Mouse (Mus musculus): ENCODE data around the gene Pgc.
A peak's percentile ranks its signal among the peaks of the same experiment; 100 is the strongest.

The Pgc gene

DNA sequence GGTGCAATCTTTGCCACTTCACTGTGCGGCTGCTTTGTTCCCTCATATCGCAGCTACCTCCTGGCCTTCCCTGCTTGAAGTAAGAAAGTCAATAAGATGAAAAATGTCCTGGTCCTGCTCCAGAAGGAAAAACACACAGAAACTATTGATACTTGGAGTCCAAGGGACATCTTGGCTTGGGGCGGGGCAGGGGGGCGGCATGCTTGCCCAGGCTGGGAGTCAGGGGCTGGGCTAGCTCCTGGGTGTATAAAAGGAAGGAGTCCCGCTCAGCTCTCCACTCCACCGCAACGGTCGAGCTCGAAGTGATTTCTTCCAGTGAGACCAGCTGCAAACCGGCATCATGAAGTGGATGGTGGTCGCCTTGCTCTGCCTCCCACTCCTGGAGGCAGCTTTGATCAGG, at the start of gene Pgc:
Pgc (plus strand) TSS at position 277 of the 400 bp plus-strand sequence.
- DNase-seq (ENCODE audit: low spot score in 2 of 2): no peak

GRCm38 (mm10) chr17:47678238-47678637, 48.4 kb upstream of the Pgc start:
- no peak for DNase-seq (ENCODE audit: low spot score in 2 of 2)

- no peak for DNase-seq (ENCODE audit: low spot score in 2 of 2)
These were observed 47.9 kb upstream of the Pgc start for GRCm38 (mm10) chr17:47678702-47679101.

- no peak for DNase-seq (ENCODE audit: low spot score in 2 of 2)
These were observed 43.8 kb upstream of the Pgc start for GRCm38 (mm10) chr17:47682836-47683235.

DNA sequence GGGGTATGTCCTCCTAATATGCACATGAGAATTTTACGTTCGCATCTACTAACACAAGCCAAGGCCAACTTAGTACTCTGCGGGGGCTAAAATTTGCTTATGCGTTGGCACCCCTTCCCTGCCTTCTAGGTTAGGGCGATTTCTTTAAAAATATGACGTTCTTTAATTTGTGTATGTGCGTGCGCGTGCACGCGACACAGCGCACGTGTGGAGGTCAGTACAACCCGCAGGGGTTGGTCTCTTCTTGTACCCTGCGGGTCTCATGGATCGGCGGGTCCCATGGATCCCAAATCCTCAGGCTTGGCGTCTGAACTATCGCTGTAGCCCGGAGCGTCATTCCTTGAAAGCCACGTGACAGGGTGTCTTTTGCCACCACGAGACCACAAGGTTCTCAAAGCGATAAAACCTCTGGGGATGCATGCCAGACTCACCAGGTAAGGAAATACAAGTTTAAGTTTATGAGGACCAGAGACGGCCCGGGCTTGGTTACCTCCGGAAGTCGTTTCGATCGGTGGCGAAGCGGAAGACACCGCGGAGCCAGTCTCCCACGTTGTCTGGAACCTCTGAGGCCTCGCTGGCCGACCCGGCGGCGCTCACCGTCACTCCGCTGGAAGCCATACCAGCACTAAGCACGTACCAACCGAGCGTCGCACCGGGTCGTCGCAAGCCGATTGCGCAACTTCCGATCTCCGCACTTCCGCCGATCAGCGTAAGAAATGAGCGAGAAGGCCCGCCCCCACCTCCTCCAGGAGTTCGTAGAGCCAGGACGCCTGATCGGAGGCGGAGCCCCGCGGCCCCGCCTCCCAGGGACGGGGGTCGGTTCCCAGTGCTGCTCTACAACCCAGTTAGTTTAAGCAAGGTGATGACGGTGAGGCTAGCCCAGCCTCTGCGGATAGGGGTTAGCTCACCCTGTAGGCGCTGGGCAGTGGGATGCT, 39.0 kb upstream of the Pgc start:
- DNase-seq (ENCODE audit: low spot score in 2 of 2): peak; percentile 93 to 95

DNA sequence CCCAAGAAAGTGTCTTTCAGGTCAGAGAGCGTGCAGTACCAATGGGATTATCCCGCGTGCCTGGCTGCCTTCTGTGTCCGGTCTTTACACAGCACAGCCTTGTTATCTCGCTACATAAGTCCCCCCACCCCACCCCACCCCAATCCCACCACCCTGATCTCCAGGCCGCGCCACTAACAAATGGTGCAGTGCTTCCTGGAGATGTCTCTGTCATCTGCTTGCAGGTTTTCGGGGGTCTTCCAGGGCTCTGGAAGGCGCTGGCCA, 38.4 kb upstream of the Pgc start, which contains the start of gene Tomm6:
Tomm6 (minus strand) TSS at position 43 of the 264 bp plus-strand sequence.
- DNase-seq (ENCODE audit: low spot score in 2 of 2): no peak

DNA sequence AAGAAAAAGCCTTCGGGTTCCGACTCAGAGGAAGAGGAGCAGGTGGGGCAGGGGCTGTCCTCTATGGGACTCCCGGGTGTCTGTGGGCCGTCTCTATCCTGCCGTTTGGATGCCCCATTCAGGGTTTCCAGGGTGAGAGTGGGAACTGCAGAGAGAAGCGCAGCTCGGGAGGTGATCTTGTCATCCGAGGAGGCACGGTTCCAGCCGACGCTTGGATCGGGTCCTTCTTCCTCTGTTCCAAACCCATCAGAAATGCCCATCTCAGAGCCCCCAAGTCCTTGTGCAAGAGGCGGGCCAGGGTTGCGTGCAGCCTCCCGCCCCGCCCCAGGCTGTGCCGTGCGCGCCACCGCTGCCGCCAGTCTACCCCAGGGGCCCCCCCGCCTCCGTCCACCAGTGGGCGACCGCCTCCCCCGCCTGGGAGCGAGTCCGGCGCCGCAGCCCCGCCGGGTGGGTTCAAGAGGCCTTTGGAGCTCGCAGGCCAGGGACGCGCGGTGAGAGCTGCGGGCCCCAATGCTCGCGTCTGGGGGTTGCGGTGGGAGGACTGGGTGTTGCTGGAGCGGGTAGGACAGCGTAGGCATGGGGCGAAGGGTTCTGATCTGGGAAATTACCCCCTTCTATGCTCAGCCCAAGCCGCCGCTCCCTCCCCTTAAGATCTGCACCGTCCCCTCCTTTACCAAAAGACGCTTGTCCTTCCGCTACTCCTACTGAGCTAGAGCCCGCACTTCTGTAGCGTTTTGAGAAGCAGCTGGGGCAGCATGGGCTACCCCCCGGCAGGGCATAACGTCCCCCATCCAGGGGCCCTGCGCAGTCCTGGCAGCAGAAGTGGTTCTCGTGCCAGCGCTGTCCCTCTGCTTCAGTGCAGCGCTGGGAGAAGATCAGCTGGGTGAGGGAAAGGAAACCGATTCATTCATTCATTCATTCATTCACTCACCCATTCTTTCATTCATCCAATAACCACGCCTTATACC, 37.8 kb upstream of the Pgc start, which contains the start of gene Frs3:
Frs3 (plus strand) TSS at position 423 of the 968 bp plus-strand sequence.
- peak; percentile 56 to 67 for DNase-seq (ENCODE audit: low spot score in 2 of 2)

DNA sequence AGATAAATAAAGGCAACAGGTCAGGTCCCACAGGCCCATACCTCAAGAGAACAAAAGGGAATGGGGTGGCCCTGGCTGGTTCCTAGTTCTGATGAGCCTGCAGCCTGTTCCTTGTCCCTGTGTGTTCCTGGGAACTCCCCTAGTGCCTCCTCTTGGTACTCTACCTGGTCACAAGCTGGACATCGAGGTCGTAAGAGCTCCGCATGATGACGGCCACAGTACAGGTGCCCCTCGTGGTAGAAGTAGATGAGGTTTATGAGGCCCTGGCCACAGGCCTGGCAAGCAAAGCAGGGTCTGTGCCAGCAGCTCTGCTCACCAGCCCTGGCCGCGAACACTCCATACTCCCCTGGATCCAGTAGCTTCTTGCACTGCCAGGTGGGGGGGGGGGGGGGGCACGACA, 36.7 kb upstream of the Pgc start:
- no peak for DNase-seq (ENCODE audit: low spot score in 2 of 2)

DNA sequence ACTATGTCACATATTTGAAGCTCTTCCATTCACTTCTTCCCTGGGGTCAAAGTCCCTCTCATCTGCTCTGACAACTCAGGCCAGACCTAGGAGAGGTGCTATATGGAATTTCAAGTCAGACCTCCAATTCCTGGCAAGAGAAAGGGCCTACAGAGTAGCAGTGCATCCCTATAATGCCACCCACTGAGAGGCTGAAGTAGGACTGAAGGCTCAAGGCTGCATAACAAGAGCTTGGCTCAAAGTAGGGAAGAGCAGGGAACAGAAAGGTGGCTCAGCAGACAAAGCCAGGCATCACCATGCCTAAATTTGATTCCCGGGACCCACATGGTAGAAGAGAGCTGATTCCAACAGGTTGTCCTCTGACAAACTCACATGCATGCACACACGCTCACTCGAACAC, 35.0 kb upstream of the Pgc start:
- no peak for DNase-seq (ENCODE audit: low spot score in 2 of 2)

- peak; percentile 31 to 72 for DNase-seq (ENCODE audit: low spot score in 2 of 2)
These were observed 32.8 kb upstream of the Pgc start for GRCm38 (mm10) chr17:47693671-47694441.

DNA sequence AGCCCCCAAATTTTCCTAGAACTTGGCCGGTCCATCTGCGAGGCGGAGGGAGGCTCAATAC, 32.4 kb upstream of the Pgc start, which contains the start of gene Gm21981:
Gm21981 (minus strand) TSS at position 14 of the 61 bp plus-strand sequence.
- DNase-seq (ENCODE audit: low spot score in 2 of 2): no peak

DNA sequence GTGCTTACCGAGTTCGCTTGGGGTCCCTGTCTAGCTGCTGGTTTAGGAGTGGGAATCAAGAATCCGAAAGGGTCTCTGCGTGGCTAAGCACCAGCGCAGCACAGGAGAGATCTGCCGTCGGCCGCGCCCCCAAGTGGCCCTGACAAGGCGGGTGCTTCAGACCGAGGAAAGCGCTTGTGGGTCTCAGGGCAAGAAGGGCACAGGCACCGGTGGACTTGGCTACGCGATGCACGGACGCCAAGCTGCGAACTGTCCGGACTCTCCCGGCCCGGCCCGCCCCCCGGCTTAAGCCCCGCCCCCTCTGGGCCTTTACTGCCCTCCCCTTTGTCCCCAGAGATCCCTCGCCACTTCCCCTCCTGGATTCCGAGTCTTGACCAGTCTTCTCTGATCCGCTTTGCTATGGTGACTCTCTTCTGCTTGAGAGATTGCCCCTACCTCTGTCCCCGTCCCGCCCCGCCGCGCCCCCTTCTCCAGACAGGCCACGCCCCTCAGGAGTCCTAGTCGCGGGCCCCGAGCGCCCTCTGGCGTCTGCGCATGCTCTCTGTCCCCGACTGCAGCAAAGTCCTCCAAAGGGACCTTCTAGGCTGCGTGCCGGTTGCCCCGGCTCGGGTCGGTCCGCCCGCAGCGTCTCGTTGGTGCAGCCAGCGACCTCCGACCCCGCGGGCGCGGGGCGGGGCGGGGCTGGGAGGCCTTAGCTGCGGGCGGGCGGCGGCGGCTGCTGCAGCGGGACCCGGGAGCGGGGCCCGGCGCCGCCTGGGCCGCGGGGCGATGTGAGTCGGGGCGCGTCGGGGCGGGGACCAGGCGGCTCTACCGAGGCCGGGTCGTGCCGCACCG, 31.9 kb upstream of the Pgc start, which contains the start of gene Prickle4:
Prickle4 (minus strand) TSS at position 234 of the 834 bp plus-strand sequence.
- peak; percentile 96 to 97 for DNase-seq (ENCODE audit: low spot score in 2 of 2)

DNA sequence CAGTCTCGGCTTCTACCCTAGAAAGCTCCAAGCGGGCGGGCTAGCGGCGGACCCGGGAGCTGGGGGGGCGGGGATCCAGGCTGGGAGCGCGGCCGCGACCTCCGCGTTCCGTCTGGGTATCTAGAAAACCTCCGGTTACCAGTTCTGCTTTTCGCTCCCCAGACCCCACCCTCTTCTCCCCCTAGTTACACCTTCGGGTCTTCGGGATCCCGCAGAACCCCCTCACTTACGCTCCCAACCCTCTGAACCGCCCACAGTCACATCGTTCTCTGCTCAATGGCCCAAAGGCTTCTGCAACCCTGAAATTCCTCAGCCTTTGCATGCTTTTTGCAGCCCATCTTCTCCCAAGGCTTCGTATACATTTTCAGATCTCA, 31.3 kb upstream of the Pgc start:
- no peak for DNase-seq (ENCODE audit: low spot score in 2 of 2)

- DNase-seq (ENCODE audit: low spot score in 2 of 2): no peak
These were observed 28.5 kb upstream of the Pgc start for GRCm38 (mm10) chr17:47698156-47698555.

GRCm38 (mm10) chr17:47699055-47699454, 27.6 kb upstream of the Pgc start:
- no peak for DNase-seq (ENCODE audit: low spot score in 2 of 2)

GRCm38 (mm10) chr17:47701793-47702192, 24.8 kb upstream of the Pgc start:
- no peak for DNase-seq (ENCODE audit: low spot score in 2 of 2)

DNA sequence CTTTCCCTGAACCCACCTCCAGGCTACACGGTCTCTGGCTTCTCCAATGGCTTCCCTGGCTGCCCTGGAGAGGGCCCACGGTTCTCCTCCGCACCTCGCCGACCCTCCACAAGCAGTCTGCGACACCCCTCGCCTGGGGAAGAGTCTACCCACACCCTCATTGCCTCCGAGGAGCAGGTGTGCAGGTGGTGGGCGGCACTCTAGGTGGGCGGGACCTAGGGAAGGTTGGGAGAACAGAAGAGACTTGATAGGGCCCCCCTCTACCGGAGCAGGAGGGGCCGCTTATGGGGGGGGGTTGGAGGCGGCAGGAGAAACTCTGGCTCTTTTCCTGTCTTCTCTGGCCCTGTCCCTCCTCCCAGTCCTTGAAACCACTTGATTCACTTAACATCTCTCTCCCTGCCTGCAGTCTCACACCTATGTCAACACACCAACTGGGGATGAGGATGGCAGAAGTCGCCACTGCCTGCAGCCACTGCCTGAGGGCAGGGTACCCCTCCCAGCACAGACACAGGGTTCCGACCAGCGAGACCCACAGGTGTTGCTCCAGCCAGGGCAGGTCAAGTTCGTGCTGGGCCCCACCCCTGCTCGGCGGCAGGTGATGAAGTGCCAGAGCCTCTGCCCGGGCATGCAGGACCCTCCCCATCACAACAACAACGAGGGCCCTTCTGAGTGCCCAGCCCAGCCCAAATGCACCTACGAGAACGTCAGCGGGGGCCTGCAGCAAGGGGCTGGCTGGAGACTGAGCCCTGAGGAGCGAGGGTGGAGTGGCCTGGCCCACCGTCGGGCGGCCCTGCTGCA, 23.9 kb upstream of the Pgc start:
- DNase-seq (ENCODE audit: low spot score in 2 of 2): no peak

DNA sequence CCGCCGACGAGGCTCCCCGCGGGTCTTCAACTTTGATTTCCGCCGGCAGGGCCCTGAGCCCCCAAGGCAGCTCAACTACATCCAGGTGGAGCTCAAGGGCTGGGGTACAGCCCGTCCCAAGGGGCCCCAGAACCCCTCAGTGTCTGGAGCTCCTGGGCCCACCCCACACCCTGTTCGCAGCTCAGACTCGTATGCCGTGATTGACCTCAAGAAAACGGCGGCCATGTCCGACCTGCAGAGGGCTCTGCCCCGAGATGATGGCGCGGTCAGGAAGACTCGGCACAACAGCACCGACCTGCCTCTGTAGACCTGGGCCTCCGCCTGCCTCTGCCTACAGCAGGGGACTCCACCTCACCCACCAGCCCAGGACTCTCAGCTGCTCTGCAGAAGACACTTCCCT, 23.1 kb upstream of the Pgc start:
- no peak for DNase-seq (ENCODE audit: low spot score in 2 of 2)

- no peak for DNase-seq (ENCODE audit: low spot score in 2 of 2)
These were observed 21.9 kb upstream of the Pgc start for GRCm38 (mm10) chr17:47704692-47705091.

DNA sequence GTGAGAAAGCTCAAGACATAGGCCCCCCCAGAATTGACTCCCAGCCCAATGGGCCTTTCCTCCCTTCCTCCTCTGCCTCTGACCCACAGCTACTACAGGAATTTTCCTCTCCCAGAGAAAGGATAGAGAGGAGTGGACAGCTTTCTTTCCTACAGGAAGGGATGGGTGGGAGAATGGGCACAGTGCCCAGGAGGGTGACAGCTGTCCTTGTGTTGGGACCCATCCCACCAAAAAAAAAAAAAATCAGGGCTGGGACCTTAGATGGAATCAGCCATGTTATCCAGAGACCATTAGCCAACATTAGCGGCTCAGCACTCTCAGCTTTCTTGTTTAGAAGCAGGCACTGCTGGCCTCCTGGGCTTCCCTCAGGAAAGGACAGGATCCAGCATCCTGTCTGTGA, 20.4 kb upstream of the Pgc start:
- no peak for DNase-seq (ENCODE audit: low spot score in 2 of 2)

DNA sequence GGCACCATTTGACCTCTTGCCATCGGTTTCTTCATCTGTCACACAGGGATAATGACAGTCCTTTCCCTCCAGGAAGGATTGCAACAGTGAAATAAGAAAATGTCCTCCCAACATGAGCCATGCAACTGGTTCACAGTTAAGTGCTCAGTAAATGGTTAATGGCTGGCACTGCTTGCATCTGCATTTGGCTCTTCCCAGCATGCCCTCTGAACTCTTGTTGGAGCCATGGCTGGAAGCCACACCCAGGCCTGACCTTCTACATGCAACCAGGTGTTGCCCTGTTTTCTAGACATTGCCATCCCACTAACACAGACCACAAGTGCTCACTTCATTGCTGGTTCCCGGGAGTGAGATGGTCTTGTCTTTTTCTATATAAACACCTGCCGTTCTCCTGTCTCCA, 18.7 kb upstream of the Pgc start:
- no peak for DNase-seq (ENCODE audit: low spot score in 2 of 2)

All from heart, adult 9 months (tissue).